Mouse (Mus musculus) hindbrain, embryonic 14.5 days (tissue): ENCODE data around the gene Lats1. TPM values are rescaled to one million over a fixed set of nuclear protein-coding genes. Genes with fewer than 3 reads are reported as not detected.

Source experiments
- ATAC-seq: fragments of 200-750 bp; cut with Nextera tagmentation; 2 replicates; pipeline ENCODE4 v1.8.0; 2017; ENCODE audit warnings: moderate number of reproducible peaks, mild to moderate bottlenecking, moderate TSS enrichment, moderate library complexity; ENCODE audit not compliant: low FRiP score
- DNase-seq: peaks from one replicate; pipeline ENCODE4 v3.0.0-alpha.2; 2015; ENCODE audit warnings: low spot score
- H3K27ac ChIP-seq: fragments of 300-500 bp; sonication (generic); 2 replicates; pipeline ENCODE4 v1.5.1; 2014; ENCODE audit warnings: mild to moderate bottlenecking, moderate library complexity
- H3K27me3 ChIP-seq: fragments of 300-500 bp; sonication (generic); 2 replicates; pipeline ENCODE4 v1.6.1; 2014; ENCODE audit warnings: mild to moderate bottlenecking, low read length, mixed read lengths; ENCODE audit not compliant: control insufficient read depth, insufficient read depth
- H3K36me3 ChIP-seq: fragments of 300-500 bp; sonication (generic); replicated peaks from 2 replicates; pipeline ENCODE4 v1.6.1; 2014; ENCODE audit not compliant: control insufficient read depth, insufficient read depth
- H3K4me1 ChIP-seq: fragments of 300-500 bp; sonication (generic); replicated peaks from 2 replicates; pipeline ENCODE4 v1.6.1; 2014; ENCODE audit warnings: antibody characterized with exemption, low read length, mixed read lengths; ENCODE audit not compliant: control insufficient read depth, insufficient read depth
- H3K4me2 ChIP-seq: fragments of 300-500 bp; sonication (generic); replicated peaks from 2 replicates; pipeline ENCODE4 v1.6.1; 2014; ENCODE audit warnings: mild to moderate bottlenecking, moderate library complexity
- H3K4me3 ChIP-seq: fragments of 300-500 bp; sonication (generic); replicated peaks from 2 replicates; pipeline ENCODE4 v1.5.1; 2014; ENCODE audit warnings: mild to moderate bottlenecking, low read length
- H3K9ac ChIP-seq: fragments of 300-500 bp; sonication (generic); 2 replicates; pipeline ENCODE4 v1.6.1; 2014
- H3K9me3 ChIP-seq: fragments of 300-500 bp; sonication (generic); 2 replicates; pipeline ENCODE4 v1.6.1; 2016; ENCODE audit warnings: low read length; ENCODE audit not compliant: control insufficient read depth
- WGBS: fragments of 180-500 bp; shearing (Covaris S2); extraction: QIAGEN DNeasy Blood & Tissue Kit; methylation state at CpG from one replicate; pipeline ENCODE4 v1.1.7; 2014; 5-methylcytosine and 5-hydroxymethylcytosine counted together
- polyA plus RNA-seq: library from polyadenylated mRNA; unstranded; fragments of >200 nt; fragmentation: Nextera tagmentation; extraction: Ambion mirVana; gene quantifications from 2 replicates; pipeline ENCODE4 v1.2.1, GENCODE M21; 2014

The Lats1 gene
- polyA plus RNA-seq, 1 experiment from 2014 or later: 17.8 TPM

- Histone ChIP-seq H3K4me2 (peak within 1 kb of the TSS; percentile 73), H3K4me3 (peak within 1 kb of the TSS; percentile 84), H3K36me3 (peaks cover 22% of the 10 kb centered on the region), H3K27me3 (no peaks in the 10 kb centered on the region), H3K4me1 (peaks cover 12% of the 10 kb centered on the region), H3K9me3 (no peaks in the 10 kb centered on the region), H3K9ac (peak within 1 kb of the TSS; percentile 77), H3K27ac (peak within 1 kb of the TSS; percentile 70; the same call in 1 of the 2 replicates)
- ATAC-seq (peak; percentile 89), DNase-seq (peak; percentile 95)
- under 1% methylated on average over 24 of the region's 24 CpGs for WGBS
Measured at GRCm38 (mm10) chr10:7667342-7667802, 13.6 kb upstream of the Lats1 start, which contains the start of gene Nup43. Gene Nup43, plus strand, starts transcription at chr10:7667503.

GRCm38 (mm10) chr10:7673673-7674072 lies 7.3 kb upstream of the Lats1 start:
- H3K27ac ChIP-seq: no peak overlapping the region
- H3K4me2 ChIP-seq: no peak overlapping the region
- WGBS: 65% methylated on average over 1 of the region's 1 CpGs
- no peaks in the 10 kb centered on the region; the same call in 1 of the 2 replicates for H3K4me1 ChIP-seq
- peak; percentile 28; the same call in 1 of the 2 replicates for ATAC-seq
- no peaks in the 10 kb centered on the region for H3K27me3 ChIP-seq
- H3K9ac ChIP-seq: no peak overlapping the region
- H3K4me3 ChIP-seq: no peak overlapping the region
- no peak for DNase-seq
- no peaks in the 10 kb centered on the region for H3K9me3 ChIP-seq
- H3K36me3 ChIP-seq: peaks cover 66% of the 10 kb centered on the region

- H3K4me1 ChIP-seq: peaks cover 35% of the 10 kb centered on the region
Measured at GRCm38 (mm10) chr10:7681343-7682025, 470 bp downstream of the Lats1 start.

GRCm38 (mm10) chr10:7682249-7682648 lies 1.2 kb downstream of the Lats1 start:
- WGBS: 67% methylated on average over 3 of the region's 3 CpGs
- no peaks in the 10 kb centered on the region for H3K27me3 ChIP-seq
- H3K4me1 ChIP-seq: peaks cover 35% of the 10 kb centered on the region
- H3K9me3 ChIP-seq: no peaks in the 10 kb centered on the region
- H3K27ac ChIP-seq: 0 out of 2 replicates have a peak overlapping the region, but pooled peaks have one; percentile 95
- H3K36me3 ChIP-seq: peaks cover 21% of the 10 kb centered on the region; the same call in 1 of the 2 replicates
- H3K9ac ChIP-seq: peak overlapping the region; percentile 97
- DNase-seq (no peak), ATAC-seq (no peak)
- H3K4me3 ChIP-seq: peak overlapping the region; percentile 95
- H3K4me2 ChIP-seq: peak overlapping the region; percentile 95

More at GRCm38 (mm10) chr10:7681343-7682025, 470 bp downstream of the Lats1 start:
- H3K4me3 ChIP-seq: peak overlapping the region; percentile 95
- peak overlapping the region; percentile 95 for H3K4me2 ChIP-seq
- H3K27ac ChIP-seq: peak overlapping the region; percentile 95
- ATAC-seq (peak; percentile 79), DNase-seq (peak; percentile 70)
- WGBS: under 1% methylated on average over 40 of the region's 64 CpGs
- no peaks in the 10 kb centered on the region for H3K9me3 ChIP-seq
- H3K36me3 ChIP-seq: peaks cover 28% of the 10 kb centered on the region
- H3K27me3 ChIP-seq: no peaks in the 10 kb centered on the region
- H3K9ac ChIP-seq: peak overlapping the region; percentile 97

GRCm38 (mm10) chr10:7686902-7687301 lies 5.9 kb downstream of the Lats1 start:
- H3K4me3 ChIP-seq: no peak overlapping the region
- H3K9ac ChIP-seq: no peak overlapping the region
- no peaks in the 10 kb centered on the region for H3K27me3 ChIP-seq
- peaks cover 10% of the 10 kb centered on the region for H3K36me3 ChIP-seq
- H3K27ac ChIP-seq: no peak overlapping the region
- peaks cover 17% of the 10 kb centered on the region for H3K4me1 ChIP-seq
- 94% methylated on average over 6 of the region's 6 CpGs for WGBS
- no peaks in the 10 kb centered on the region for H3K9me3 ChIP-seq
- DNase-seq (no peak), ATAC-seq (no peak)
- H3K4me2 ChIP-seq: no peak overlapping the region

GRCm38 (mm10) chr10:7695286-7695685 lies 14.3 kb downstream of the Lats1 start:
- H3K9ac ChIP-seq: no peak overlapping the region
- H3K4me2 ChIP-seq: no peak overlapping the region
- no peaks in the 10 kb centered on the region for H3K27me3 ChIP-seq
- no peak overlapping the region for H3K4me3 ChIP-seq
- peaks cover 91% of the 10 kb centered on the region for H3K36me3 ChIP-seq
- H3K27ac ChIP-seq: no peak overlapping the region
- H3K9me3 ChIP-seq: no peaks in the 10 kb centered on the region
- DNase-seq: no peak
- no peaks in the 10 kb centered on the region for H3K4me1 ChIP-seq
- ATAC-seq: no peak

GRCm38 (mm10) chr10:7700120-7700519 lies 19.1 kb downstream of the Lats1 start:
- Histone ChIP-seq H3K4me2 (no peak overlapping the region), H3K36me3 (peaks cover 95% of the 10 kb centered on the region), H3K27me3 (no peaks in the 10 kb centered on the region), H3K4me3 (no peak overlapping the region), H3K4me1 (no peaks in the 10 kb centered on the region), H3K9me3 (no peaks in the 10 kb centered on the region), H3K27ac (no peak overlapping the region), H3K9ac (no peak overlapping the region)
- DNase-seq: no peak
- 85% methylated on average over 3 of the region's 3 CpGs for WGBS
- ATAC-seq: no peak

- H3K27me3 ChIP-seq: no peaks in the 10 kb centered on the region
- H3K9me3 ChIP-seq: no peaks in the 10 kb centered on the region
- H3K4me3 ChIP-seq: no peak overlapping the region
- DNase-seq (no peak), ATAC-seq (no peak)
- 96% methylated on average over 6 of the region's 6 CpGs for WGBS
- no peaks in the 10 kb centered on the region for H3K4me1 ChIP-seq
- peaks cover 93% of the 10 kb centered on the region for H3K36me3 ChIP-seq
- H3K27ac ChIP-seq: no peak overlapping the region
- no peak overlapping the region for H3K9ac ChIP-seq
- no peak overlapping the region for H3K4me2 ChIP-seq
Measured at GRCm38 (mm10) chr10:7702586-7702985, 21.6 kb downstream of the Lats1 start.

DNA sequence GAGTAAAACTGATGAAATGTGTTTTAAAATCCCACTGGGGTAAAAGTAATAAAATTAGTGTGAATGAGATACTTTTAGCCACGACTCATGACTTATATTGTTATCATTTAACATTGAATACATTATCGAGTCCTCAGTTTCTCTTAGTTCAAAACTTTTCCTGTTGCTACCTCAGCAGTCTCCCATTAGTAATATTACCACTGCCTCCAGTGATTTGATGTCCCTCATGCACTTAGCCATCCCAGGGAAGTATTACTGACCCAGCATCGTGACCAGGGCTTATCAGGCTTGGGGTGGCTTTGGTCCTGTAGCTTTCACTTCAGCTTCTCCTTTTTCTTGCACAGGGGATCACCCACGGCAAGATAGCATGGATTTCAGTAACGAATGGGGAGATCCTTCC lies 29.1 kb downstream of the Lats1 start:
- ATAC-seq: no peak
- H3K36me3 ChIP-seq: peaks cover 79% of the 10 kb centered on the region

More for the DNA sequence above, 29.1 kb downstream of the Lats1 start:
- Histone ChIP-seq H3K4me3 (no peak overlapping the region), H3K4me1 (no peaks in the 10 kb centered on the region), H3K9ac (no peak overlapping the region), H3K4me2 (no peak overlapping the region), H3K9me3 (no peaks in the 10 kb centered on the region), H3K27ac (no peak overlapping the region), H3K27me3 (no peaks in the 10 kb centered on the region)
- 88% methylated on average over 5 of the region's 5 CpGs for WGBS
- no peak for DNase-seq
